Mouse (Mus musculus) G1E (cell line): ENCODE measurements around the gene Fam163b.

ENCODE experiments used
- CTCF ChIP-seq: IDR thresholded peaks from 2 replicates; pipeline ENCODE4 v1.5.1; 2012; ENCODE audit warnings: low read depth, low read length, inconsistent platforms, mixed read lengths
- GATA1 ChIP-seq: IDR thresholded peaks from 2 replicates; pipeline ENCODE4 v1.6.1; 2012; ENCODE audit warnings: borderline replicate concordance, low read length, inconsistent platforms, mixed read lengths
- GATA2 ChIP-seq: IDR thresholded peaks from 2 replicates; pipeline ENCODE4 v1.6.1; 2012; ENCODE audit warnings: low read depth, low read length, inconsistent platforms, borderline replicate concordance
- POLR2AphosphoS5 ChIP-seq: IDR thresholded peaks from 2 replicates; pipeline ENCODE4 v1.6.1; 2012; ENCODE audit warnings: low read depth, low read length, inconsistent platforms; ENCODE audit not compliant: insufficient replicate concordance
- TAL1 ChIP-seq: conservative IDR thresholded peaks from 2 replicates; pipeline ENCODE4 v1.6.1; 2012; ENCODE audit warnings: low read depth, low read length, inconsistent platforms, mixed read lengths

- no peak for TF ChIP-seq CTCF
- TF ChIP-seq TAL1, result no peak
- TF ChIP-seq GATA1, result no peak
- no peak for TF ChIP-seq POLR2AphosphoS5
- TF ChIP-seq GATA2, result no peak
Observed at GRCm38 (mm10) chr2:27136336-27136735, 6.0 kb downstream of the Fam163b start.
